Mouse (Mus musculus) hindbrain, embryonic 12.5 days (tissue): ENCODE data around the gene Cdc34. TPM values are rescaled to one million over a fixed set of nuclear protein-coding genes. Genes with fewer than 3 reads are reported as not detected.
A peak's percentile ranks its signal among the peaks of the same experiment; 100 is the strongest.

Experiments used
- ATAC-seq: fragments of 200-750 bp; cut with Nextera tagmentation; 2 replicates; pipeline ENCODE4 v1.8.0; 2017; ENCODE audit warnings: moderate TSS enrichment; ENCODE audit not compliant: low FRiP score
- H3K27ac ChIP-seq: fragments of 300-500 bp; sonication (generic); 2 replicates; pipeline ENCODE4 v1.5.1; 2016; ENCODE audit warnings: mild to moderate bottlenecking
- H3K27me3 ChIP-seq: fragments of 300-500 bp; sonication (generic); 2 replicates; pipeline ENCODE4 v1.6.1; 2016; ENCODE audit warnings: mild to moderate bottlenecking
- H3K36me3 ChIP-seq: fragments of 300-500 bp; sonication (generic); 2 replicates; pipeline ENCODE4 v1.6.1; 2016; ENCODE audit warnings: mild to moderate bottlenecking
- H3K4me1 ChIP-seq: fragments of 300-500 bp; sonication (generic); 2 replicates; pipeline ENCODE4 v1.6.1; 2016
- H3K4me2 ChIP-seq: fragments of 300-500 bp; sonication (generic); replicated peaks from 2 replicates; pipeline ENCODE4 v1.6.1; 2016; ENCODE audit warnings: mild to moderate bottlenecking
- H3K4me3 ChIP-seq: fragments of 300-500 bp; sonication (generic); 2 replicates; pipeline ENCODE4 v1.5.1; 2016; ENCODE audit warnings: mild to moderate bottlenecking
- H3K9ac ChIP-seq: fragments of 300-500 bp; sonication (generic); 2 replicates; pipeline ENCODE4 v1.6.1; 2016; ENCODE audit warnings: mild to moderate bottlenecking, moderate library complexity
- H3K9me3 ChIP-seq: fragments of 300-500 bp; sonication (generic); replicated peaks from 2 replicates; pipeline ENCODE4 v1.6.1; 2016; ENCODE audit warnings: mild to moderate bottlenecking
- WGBS: fragments of 180-500 bp; shearing (Covaris S2); methylation state at CpG from one replicate; pipeline ENCODE4 v1.1.7; 2016; 5-methylcytosine and 5-hydroxymethylcytosine counted together
- polyA plus RNA-seq: library from polyadenylated mRNA; unstranded; fragments of >200 nt; fragmentation: Nextera tagmentation; extraction: Ambion mirVana; gene quantifications from 2 replicates; pipeline ENCODE4 v1.2.1, GENCODE M21; 2016

Gene Cdc34
- polyA plus RNA-seq: 121 and 124 TPM in 2 replicates

GRCm38 (mm10) chr10:79681591-79682245 lies at the start of gene Cdc34:
TSS of gene Cdc34 (plus strand) at chr10:79682195.
- peak; percentile 95 for ATAC-seq
- H3K27ac ChIP-seq: peak within 1 kb of the TSS; percentile 81
- H3K4me1 ChIP-seq: peaks cover 24% of the 10 kb centered on the region
- H3K27me3 ChIP-seq: no peaks in the 10 kb centered on the region
- peak within 1 kb of the TSS; percentile 89 for H3K9ac ChIP-seq
- peaks cover 27% of the 10 kb centered on the region for H3K36me3 ChIP-seq
- whole genome bisulfite sequencing: 0% methylated on average over 71 of the region's 84 CpGs
- H3K4me2 ChIP-seq: peak within 1 kb of the TSS; percentile 97
- H3K4me3 ChIP-seq: peak within 1 kb of the TSS; percentile 86
- no peaks in the 10 kb centered on the region for H3K9me3 ChIP-seq

GRCm38 (mm10) chr10:79633006-79633777 lies 48.8 kb upstream of the Cdc34 start:
- Histone ChIP-seq H3K27me3 (peaks cover 5% of the 10 kb centered on the region), H3K4me1 (peaks cover 10% of the 10 kb centered on the region), H3K27ac (no peak overlapping the region), H3K4me2 (no peak overlapping the region), H3K4me3 (no peak overlapping the region), H3K9me3 (peaks cover 5% of the 10 kb centered on the region; the same call in 1 of the 2 replicates), H3K36me3 (no peaks in the 10 kb centered on the region), H3K9ac (peak overlapping the region; percentile 14; the same call in 1 of the 2 replicates)
- no peak for ATAC-seq
- WGBS: 87% methylated on average over 17 of the region's 17 CpGs

- peaks cover 25% of the 10 kb centered on the region for H3K27me3 ChIP-seq
- no peaks in the 10 kb centered on the region for H3K36me3 ChIP-seq
- WGBS: 79% methylated on average over 8 of the region's 8 CpGs
- H3K27ac ChIP-seq: peak overlapping the region; percentile 92
- peak; percentile 23; the same call in 1 of the 2 replicates for ATAC-seq
- no peak overlapping the region for H3K9ac ChIP-seq
- H3K4me2 ChIP-seq: peak overlapping the region; percentile 86
- no peaks in the 10 kb centered on the region for H3K9me3 ChIP-seq
- H3K4me1 ChIP-seq: peaks cover 21% of the 10 kb centered on the region
- peak overlapping the region; percentile 77 for H3K4me3 ChIP-seq
Observed at GRCm38 (mm10) chr10:79636287-79636686, 45.7 kb upstream of the Cdc34 start.

GRCm38 (mm10) chr10:79637128-79638110 lies 44.6 kb upstream of the Cdc34 start, which contains the start of gene Shc2:
TSS of gene Shc2 (minus strand) at chr10:79637918.
- H3K4me3 ChIP-seq: peak within 1 kb of the TSS; percentile 77
- H3K27me3 ChIP-seq: peaks cover 25% of the 10 kb centered on the region
- H3K9me3 ChIP-seq: no peaks in the 10 kb centered on the region
- peak within 1 kb of the TSS; percentile 92 for H3K27ac ChIP-seq
- peak; percentile 87 for ATAC-seq
- H3K4me1 ChIP-seq: peaks cover 21% of the 10 kb centered on the region
- H3K36me3 ChIP-seq: no peaks in the 10 kb centered on the region
- under 1% methylated on average over 114 of the region's 116 CpGs for WGBS
- peak within 1 kb of the TSS; percentile 80 for H3K9ac ChIP-seq
- peak within 1 kb of the TSS; percentile 86 for H3K4me2 ChIP-seq

- H3K4me3 ChIP-seq: peak overlapping the region; percentile 77
Observed at GRCm38 (mm10) chr10:79638486-79639204, 43.4 kb upstream of the Cdc34 start.

GRCm38 (mm10) chr10:79645711-79646110 lies 36.3 kb upstream of the Cdc34 start, which contains the start of gene Odf3l2:
TSS of gene Odf3l2 (minus strand) at chr10:79645738.
- no peaks in the 10 kb centered on the region for H3K27me3 ChIP-seq
- H3K9me3 ChIP-seq: no peaks in the 10 kb centered on the region
- no peak within 1 kb of the TSS for H3K27ac ChIP-seq
- no peak within 1 kb of the TSS for H3K4me3 ChIP-seq
- no peaks in the 10 kb centered on the region for H3K4me1 ChIP-seq
- no peak for ATAC-seq
- H3K4me2 ChIP-seq: no peak within 1 kb of the TSS
- H3K36me3 ChIP-seq: no peaks in the 10 kb centered on the region
- WGBS: 73% methylated on average over 8 of the region's 8 CpGs
- H3K9ac ChIP-seq: no peak within 1 kb of the TSS

More at GRCm38 (mm10) chr10:79638486-79639204, 43.4 kb upstream of the Cdc34 start:
- Histone ChIP-seq H3K4me1 (peaks cover 21% of the 10 kb centered on the region), H3K4me2 (peak overlapping the region; percentile 86), H3K27ac (peak overlapping the region; percentile 92), H3K27me3 (peaks cover 25% of the 10 kb centered on the region), H3K9me3 (no peaks in the 10 kb centered on the region), H3K36me3 (no peaks in the 10 kb centered on the region), H3K9ac (peak overlapping the region; percentile 80; the same call in 1 of the 2 replicates)
- 5% methylated on average over 23 of the region's 23 CpGs for WGBS
- peak; percentile 21; the same call in 1 of the 2 replicates for ATAC-seq

- peak; percentile 42; the same call in 1 of the 2 replicates for ATAC-seq
Observed at GRCm38 (mm10) chr10:79649070-79649751, 32.8 kb upstream of the Cdc34 start.

GRCm38 (mm10) chr10:79652789-79653188 lies 29.2 kb upstream of the Cdc34 start:
- 85% methylated on average over 7 of the region's 7 CpGs for WGBS
- ATAC-seq: no peak
- H3K27me3 ChIP-seq: 0 out of 2 replicates have a peak, but pooled peaks cover 7% of the 10 kb centered on the region
- H3K27ac ChIP-seq: no peak overlapping the region
- H3K4me2 ChIP-seq: no peak overlapping the region
- H3K9ac ChIP-seq: no peak overlapping the region
- H3K9me3 ChIP-seq: no peaks in the 10 kb centered on the region
- H3K4me1 ChIP-seq: peaks cover 6% of the 10 kb centered on the region
- H3K36me3 ChIP-seq: no peaks in the 10 kb centered on the region
- no peak overlapping the region for H3K4me3 ChIP-seq

More at GRCm38 (mm10) chr10:79649070-79649751, 32.8 kb upstream of the Cdc34 start:
- Histone ChIP-seq H3K27me3 (0 out of 2 replicates have a peak, but pooled peaks cover 2% of the 10 kb centered on the region), H3K9ac (no peak overlapping the region), H3K36me3 (no peaks in the 10 kb centered on the region), H3K4me2 (no peak overlapping the region), H3K27ac (no peak overlapping the region), H3K4me3 (no peak overlapping the region), H3K9me3 (no peaks in the 10 kb centered on the region), H3K4me1 (no peaks in the 10 kb centered on the region)
- WGBS: 28% methylated on average over 7 of the region's 7 CpGs

GRCm38 (mm10) chr10:79654946-79655395 lies 27.0 kb upstream of the Cdc34 start:
- H3K9ac ChIP-seq: no peak overlapping the region

GRCm38 (mm10) chr10:79658829-79659228 lies 23.2 kb upstream of the Cdc34 start:
- no peak overlapping the region for H3K4me2 ChIP-seq
- 16% methylated on average over 4 of the region's 4 CpGs for WGBS
- no peak overlapping the region for H3K4me3 ChIP-seq
- H3K9ac ChIP-seq: no peak overlapping the region
- no peak for ATAC-seq
- no peaks in the 10 kb centered on the region for H3K36me3 ChIP-seq
- peaks cover 10% of the 10 kb centered on the region for H3K4me1 ChIP-seq
- 0 out of 2 replicates have a peak, but pooled peaks cover 5% of the 10 kb centered on the region for H3K27me3 ChIP-seq
- H3K9me3 ChIP-seq: no peaks in the 10 kb centered on the region
- no peak overlapping the region for H3K27ac ChIP-seq

More at GRCm38 (mm10) chr10:79654946-79655395, 27.0 kb upstream of the Cdc34 start:
- peak; percentile 68 for ATAC-seq
- H3K4me2 ChIP-seq: no peak overlapping the region
- H3K36me3 ChIP-seq: no peaks in the 10 kb centered on the region
- WGBS: 35% methylated on average over 1 of the region's 1 CpGs
- H3K27me3 ChIP-seq: 0 out of 2 replicates have a peak, but pooled peaks cover 7% of the 10 kb centered on the region
- no peak overlapping the region for H3K27ac ChIP-seq
- H3K9me3 ChIP-seq: no peaks in the 10 kb centered on the region
- H3K4me3 ChIP-seq: no peak overlapping the region
- peaks cover 6% of the 10 kb centered on the region for H3K4me1 ChIP-seq
